Mouse (Mus musculus) midbrain, embryonic 16.5 days (tissue): ENCODE measurements at regions not wholly inside any gene's neighbourhood (a gene's known extent, or its start where the extent isn't known, plus 50 kb on each side); places are given as distances from the start of the nearest gene placed in this dataset.

Experiments
- ATAC-seq: fragments of 200-750 bp; cut with Nextera tagmentation; 2 replicates; pipeline ENCODE4 v1.8.0; 2017; ENCODE audit warnings: moderate TSS enrichment
- H3K27ac ChIP-seq: fragments of 300-500 bp; sonication (generic); 2 replicates; pipeline ENCODE4 v1.5.1; 2014; ENCODE audit warnings: mild to moderate bottlenecking, low read length, mixed read lengths
- H3K27me3 ChIP-seq: fragments of 300-500 bp; sonication (generic); 2 replicates; pipeline ENCODE4 v1.6.1; 2014; ENCODE audit warnings: low read depth, low read length, mixed read lengths; ENCODE audit not compliant: control insufficient read depth, insufficient read depth
- H3K36me3 ChIP-seq: fragments of 300-500 bp; sonication (generic); 2 replicates; pipeline ENCODE4 v1.6.1; 2014; ENCODE audit warnings: mild to moderate bottlenecking, low read length, moderate library complexity, mixed read lengths; ENCODE audit not compliant: control insufficient read depth, insufficient read depth
- H3K4me1 ChIP-seq: fragments of 300-500 bp; sonication (generic); 2 replicates; pipeline ENCODE4 v1.6.1; 2014; ENCODE audit warnings: mild to moderate bottlenecking, low read length, mixed read lengths; ENCODE audit not compliant: control insufficient read depth, insufficient read depth
- H3K4me2 ChIP-seq: fragments of 300-500 bp; sonication (generic); 2 replicates; pipeline ENCODE4 v1.6.1; 2014; ENCODE audit warnings: mild to moderate bottlenecking, low read length, mixed read lengths
- H3K4me3 ChIP-seq: fragments of 300-500 bp; sonication (generic); 2 replicates; pipeline ENCODE4 v1.5.1; 2014; ENCODE audit warnings: low read depth, mild to moderate bottlenecking, low read length, moderate library complexity, mixed read lengths
- H3K9ac ChIP-seq: fragments of 300-500 bp; sonication (generic); 2 replicates; pipeline ENCODE4 v1.6.1; 2014; ENCODE audit warnings: low read depth, low read length, mixed read lengths
- H3K9me3 ChIP-seq: fragments of 300-500 bp; sonication (generic); replicated peaks from 2 replicates; pipeline ENCODE4 v1.6.1; 2014; ENCODE audit warnings: mild to moderate bottlenecking, low read length, mixed read lengths; ENCODE audit not compliant: control insufficient read depth, poor library complexity, severe bottlenecking
- whole genome bisulfite sequencing: fragments of 180-500 bp; shearing (Covaris S2); extraction: QIAGEN DNeasy Blood & Tissue Kit; methylation state at CpG from one replicate; pipeline ENCODE4 v1.1.7; 2014; 5-methylcytosine and 5-hydroxymethylcytosine counted together

- Histone ChIP-seq H3K9ac (no peak overlapping the region), H3K27ac (no peak overlapping the region), H3K4me3 (no peak overlapping the region), H3K4me1 (no peaks in the 10 kb centered on the region), H3K9me3 (no peaks in the 10 kb centered on the region), H3K36me3 (no peaks in the 10 kb centered on the region), H3K4me2 (no peak overlapping the region), H3K27me3 (no peaks in the 10 kb centered on the region)
- 23% methylated on average over 10 of the region's 10 CpGs for WGBS
- ATAC-seq = peak; percentile 73
Observed at GRCm38 (mm10) chr2:147846968-147847749, 199.6 kb downstream of the Foxa2 start.

DNA sequence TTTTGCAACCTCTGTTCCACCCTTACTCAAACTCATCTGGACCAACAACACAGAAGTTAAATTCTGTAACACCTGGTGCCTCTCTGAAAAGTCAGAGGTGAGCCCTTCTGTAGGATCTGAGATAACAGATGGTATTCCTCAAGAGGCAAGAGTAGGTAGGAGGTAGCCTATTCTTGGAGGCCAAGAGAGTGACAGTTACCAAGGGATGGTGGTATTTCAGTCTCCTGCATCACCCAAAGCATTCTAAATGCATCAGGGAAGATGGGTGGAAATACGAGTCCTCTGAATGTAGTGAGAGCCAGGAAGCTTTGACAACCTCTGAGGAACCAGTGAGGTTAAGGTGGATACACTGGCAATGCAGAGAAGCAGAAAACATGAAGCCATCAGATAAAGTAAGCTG is 201.5 kb downstream of the Foxa2 start:
- Histone ChIP-seq H3K4me2 (no peak overlapping the region), H3K4me3 (no peak overlapping the region), H3K27me3 (no peaks in the 10 kb centered on the region), H3K9me3 (no peaks in the 10 kb centered on the region), H3K4me1 (no peaks in the 10 kb centered on the region), H3K9ac (no peak overlapping the region), H3K36me3 (no peaks in the 10 kb centered on the region), H3K27ac (no peak overlapping the region)
- ATAC-seq = no peak
- WGBS = 77% methylated on average over 1 of the region's 1 CpGs

- ATAC-seq = no peak
- Histone ChIP-seq H3K36me3 (no peaks in the 10 kb centered on the region), H3K27me3 (no peaks in the 10 kb centered on the region), H3K27ac (no peak overlapping the region), H3K4me2 (no peak overlapping the region), H3K4me3 (no peak overlapping the region), H3K9me3 (no peaks in the 10 kb centered on the region), H3K4me1 (no peaks in the 10 kb centered on the region), H3K9ac (no peak overlapping the region)
- 94% methylated on average over 5 of the region's 5 CpGs for WGBS
Observed at GRCm38 (mm10) chr2:147840936-147841335, 205.8 kb downstream of the Foxa2 start.

- Histone ChIP-seq H3K9ac (no peak overlapping the region), H3K9me3 (no peaks in the 10 kb centered on the region), H3K27ac (no peak overlapping the region), H3K27me3 (no peaks in the 10 kb centered on the region), H3K4me3 (no peak overlapping the region), H3K36me3 (no peaks in the 10 kb centered on the region), H3K4me1 (no peaks in the 10 kb centered on the region), H3K4me2 (no peak overlapping the region)
- ATAC-seq = no peak
- WGBS = 87% methylated on average over 4 of the region's 4 CpGs
Observed at GRCm38 (mm10) chr2:147838613-147839012, 208.2 kb downstream of the Foxa2 start.

- 34% methylated on average over 6 of the region's 6 CpGs for WGBS
- H3K36me3 ChIP-seq = no peaks in the 10 kb centered on the region
- no peak overlapping the region for H3K4me3 ChIP-seq
- H3K4me1 ChIP-seq = no peaks in the 10 kb centered on the region
- no peaks in the 10 kb centered on the region for H3K9me3 ChIP-seq
- no peak overlapping the region for H3K27ac ChIP-seq
- no peak overlapping the region for H3K9ac ChIP-seq
- H3K27me3 ChIP-seq = no peaks in the 10 kb centered on the region
- no peak for ATAC-seq
- no peak overlapping the region for H3K4me2 ChIP-seq
Observed at GRCm38 (mm10) chr2:147830551-147830950, 216.2 kb downstream of the Foxa2 start.

GRCm38 (mm10) chr2:147816951-147817350 is 229.8 kb downstream of the Foxa2 start:
- ATAC-seq = no peak
- Histone ChIP-seq H3K4me3 (no peak overlapping the region), H3K4me1 (no peaks in the 10 kb centered on the region), H3K27me3 (no peaks in the 10 kb centered on the region), H3K4me2 (no peak overlapping the region), H3K36me3 (no peaks in the 10 kb centered on the region), H3K9ac (no peak overlapping the region), H3K9me3 (no peaks in the 10 kb centered on the region), H3K27ac (no peak overlapping the region)
- WGBS = 85% methylated on average over 3 of the region's 3 CpGs

- Histone ChIP-seq H3K36me3 (no peaks in the 10 kb centered on the region), H3K9me3 (no peaks in the 10 kb centered on the region), H3K4me2 (no peak overlapping the region), H3K27me3 (no peaks in the 10 kb centered on the region), H3K27ac (no peak overlapping the region), H3K4me3 (no peak overlapping the region), H3K9ac (no peak overlapping the region), H3K4me1 (no peaks in the 10 kb centered on the region)
- no peak for ATAC-seq
- WGBS = 87% methylated on average over 3 of the region's 3 CpGs
Observed at GRCm38 (mm10) chr2:147814231-147814630, 232.5 kb downstream of the Foxa2 start.

GRCm38 (mm10) chr2:147813516-147813915 is 233.3 kb downstream of the Foxa2 start:
- WGBS = 92% methylated on average over 2 of the region's 2 CpGs
- H3K27me3 ChIP-seq = no peaks in the 10 kb centered on the region

GRCm38 (mm10) chr2:147808036-147808675 is 238.6 kb downstream of the Foxa2 start:
- H3K9ac ChIP-seq = no peak overlapping the region
- no peaks in the 10 kb centered on the region for H3K27me3 ChIP-seq
- no peak overlapping the region for H3K27ac ChIP-seq
- no peaks in the 10 kb centered on the region for H3K9me3 ChIP-seq
- H3K4me1 ChIP-seq = no peaks in the 10 kb centered on the region
- H3K36me3 ChIP-seq = no peaks in the 10 kb centered on the region
- ATAC-seq = 0 out of 2 replicates have a peak, but pooled peaks have one; percentile 66
- 36% methylated on average over 5 of the region's 5 CpGs for WGBS
- H3K4me2 ChIP-seq = no peak overlapping the region
- H3K4me3 ChIP-seq = no peak overlapping the region

More at GRCm38 (mm10) chr2:147813516-147813915, 233.3 kb downstream of the Foxa2 start:
- H3K4me3 ChIP-seq = no peak overlapping the region
- H3K27ac ChIP-seq = no peak overlapping the region
- no peaks in the 10 kb centered on the region for H3K4me1 ChIP-seq
- H3K36me3 ChIP-seq = no peaks in the 10 kb centered on the region
- H3K4me2 ChIP-seq = no peak overlapping the region
- no peak overlapping the region for H3K9ac ChIP-seq
- no peaks in the 10 kb centered on the region for H3K9me3 ChIP-seq
- ATAC-seq = no peak
